Mouse (Mus musculus) CH12.LX (cell line): ENCODE measurements around the gene Fam186b.
"Not testable (repeated sequence)": the region's sequence is repeated elsewhere in the genome, so short reads cannot be mapped to it uniquely, and the experiment has no call there.

ENCODE experiments used
- CTCF ChIP-seq, 2 experiments: IDR thresholded peaks in 1 of 2; conservative IDR thresholded peaks in 1 of 2; 2 replicates each; pipeline ENCODE4 v1.5.1; 2011 to 2012; ENCODE audit warnings: low read depth in 2 of 2, low read length in 2 of 2, improper control_type of control experiment in 1 of 2, inconsistent platforms in 1 of 2, mild to moderate bottlenecking in 1 of 2, moderate library complexity in 1 of 2
- ELF1 ChIP-seq: IDR thresholded peaks from 2 replicates; pipeline ENCODE4 v1.6.1; 2014; ENCODE audit warnings: low read depth, mild to moderate bottlenecking, inconsistent platforms, low read length, improper control_type of control experiment
- MAFK ChIP-seq: IDR thresholded peaks from 2 replicates; pipeline ENCODE4 v1.6.1; 2011; ENCODE audit warnings: low read length, improper control_type of control experiment; ENCODE audit not compliant: insufficient replicate concordance
- MXI1 ChIP-seq: IDR thresholded peaks from 2 replicates; pipeline ENCODE4 v1.6.1; 2011; ENCODE audit warnings: mild to moderate bottlenecking, low read depth, low read length, improper control_type of control experiment
- NRF1 ChIP-seq: IDR thresholded peaks from 2 replicates; pipeline ENCODE4 v1.6.1; 2014; ENCODE audit warnings: low read depth, mild to moderate bottlenecking, inconsistent platforms, low read length, improper control_type of control experiment, moderate library complexity
- USF1 ChIP-seq: IDR thresholded peaks from 2 replicates; pipeline ENCODE4 v1.6.1; 2014; ENCODE audit warnings: low read depth, mild to moderate bottlenecking, inconsistent platforms, low read length, improper control_type of control experiment
- ZNF384 ChIP-seq: IDR thresholded peaks from 2 replicates; pipeline ENCODE4 v1.6.1; 2012; ENCODE audit warnings: low read depth, low read length, improper control_type of control experiment, inconsistent platforms

DNA sequence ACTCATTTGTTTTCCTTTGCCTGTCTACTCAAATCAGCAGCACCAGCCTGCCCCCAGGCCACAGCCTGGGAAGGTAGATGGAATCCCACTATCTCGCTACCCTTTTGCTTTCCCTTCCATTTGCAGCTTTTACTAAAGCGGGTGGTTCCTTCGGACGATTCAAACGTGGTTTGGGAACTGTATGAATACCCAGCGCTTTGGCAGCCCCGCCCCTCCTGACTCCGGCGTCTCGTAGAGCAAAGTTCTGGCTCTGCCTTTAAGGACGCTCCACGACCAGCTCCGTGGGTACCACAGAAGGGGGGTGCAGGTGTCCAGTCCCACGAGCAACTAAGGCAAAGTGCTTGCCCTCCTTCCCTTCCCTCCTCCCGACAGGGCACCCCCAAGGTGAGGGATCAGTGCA is 44.6 kb downstream of the Fam186b start:
- TF ChIP-seq ELF1; USF1; MXI1; NRF1; CTCF (conservative IDR thresholded peaks at IDR 0.05 in 1 of 2, IDR thresholded peaks at IDR 0.05 in 1 of 2; ENCODE audit: low read depth in 2 of 2, low read length in 2 of 2); ZNF384; MAFK: not testable (repeated sequence)
